Mouse (Mus musculus) G1E (cell line): Measurements from ENCODE around the gene Tet1.

Source experiments
- CTCF ChIP-seq: IDR thresholded peaks from 2 replicates; pipeline ENCODE4 v1.5.1; 2012; ENCODE audit warnings: low read depth, low read length, inconsistent platforms, mixed read lengths
- TAL1 ChIP-seq: conservative IDR thresholded peaks from 2 replicates; pipeline ENCODE4 v1.6.1; 2012; ENCODE audit warnings: low read depth, low read length, inconsistent platforms, mixed read lengths

DNA sequence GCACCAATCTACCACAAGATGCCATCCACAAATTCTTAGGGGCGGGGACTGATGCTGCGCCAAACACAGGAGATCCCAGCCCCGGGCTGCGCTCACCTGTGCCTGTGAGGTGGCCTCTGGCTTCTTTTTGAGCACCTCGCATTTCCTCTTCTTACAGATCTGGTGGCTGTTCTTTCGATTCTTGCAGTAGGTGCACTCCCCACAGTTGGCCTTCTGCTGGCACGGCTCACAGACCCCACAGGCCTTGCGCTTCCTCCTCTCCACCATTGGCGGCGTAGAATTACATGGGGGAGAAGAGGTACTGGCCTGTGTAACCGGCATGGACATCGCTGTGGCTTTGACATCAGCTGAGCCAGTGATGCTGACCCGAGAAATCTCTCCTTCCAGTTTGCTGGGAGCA lies 30.7 kb downstream of the Tet1 start:
- TF ChIP-seq TAL1: no peak
- no peak for TF ChIP-seq CTCF
